Mouse (Mus musculus) cortical plate, adult 2 months (tissue): ENCODE measurements around the gene Nthl1.

Source experiments
- CTCF ChIP-seq: fragments of 200-500 bp; IDR thresholded peaks from 2 replicates; pipeline ENCODE4 v1.5.1; 2011; ENCODE audit warnings: mild to moderate bottlenecking, control low read depth, low read length; ENCODE audit not compliant: insufficient read depth; ENCODE audit errors: extremely low read depth
- POLR2A ChIP-seq: fragments of 200-500 bp; IDR thresholded peaks from 2 replicates; pipeline ENCODE4 v1.6.1; 2011; ENCODE audit warnings: mild to moderate bottlenecking, low read length, control low read depth; ENCODE audit not compliant: insufficient read depth; ENCODE audit errors: extremely low read depth

- no peak for TF ChIP-seq CTCF
- TF ChIP-seq POLR2A: no peak
These were observed 54.0 kb downstream of the Nthl1 start for GRCm38 (mm10) chr17:24686514-24686913.
